Mouse (Mus musculus) right cerebral cortex, adult 18-20 months (tissue): ENCODE measurements at regions not wholly inside any gene's neighbourhood (a gene's known extent, or its start where the extent isn't known, plus 50 kb on each side); places are given as distances from the start of the nearest gene placed in this dataset.

Source experiments
- DNase-seq: peaks from one replicate; pipeline ENCODE4 v3.0.0; 2022; ENCODE audit warnings: mixed read lengths

- DNase-seq: no peak
Observed at GRCm38 (mm10) chr3:132484814-132485213, 144.8 kb upstream of the Gimd1 start.

- DNase-seq: no peak
Observed at GRCm38 (mm10) chr3:132485553-132485952, 144.1 kb upstream of the Gimd1 start.

- peak; percentile 8 for DNase-seq
Observed at GRCm38 (mm10) chr3:132506095-132506494, 123.5 kb upstream of the Gimd1 start.

GRCm38 (mm10) chr3:132510240-132510639 is 119.4 kb upstream of the Gimd1 start:
- no peak for DNase-seq

GRCm38 (mm10) chr3:132512526-132513102 is 117.0 kb upstream of the Gimd1 start:
- DNase-seq: no peak

- no peak for DNase-seq
Observed at GRCm38 (mm10) chr3:132533323-132533904, 96.2 kb upstream of the Gimd1 start.

GRCm38 (mm10) chr3:132539780-132540658 is 89.6 kb upstream of the Gimd1 start:
- no peak for DNase-seq

GRCm38 (mm10) chr3:132551238-132551808 is 78.3 kb upstream of the Gimd1 start:
- no peak for DNase-seq

- DNase-seq: no peak
Observed at GRCm38 (mm10) chr3:132565755-132566154, 63.9 kb upstream of the Gimd1 start.

GRCm38 (mm10) chr3:132566301-132566700 is 63.3 kb upstream of the Gimd1 start:
- DNase-seq: no peak
